Mouse (Mus musculus) MEL (cell line): Measurements from ENCODE around the gene Hps5.

ENCODE experiments used
- CTCF ChIP-seq, 3 experiments: IDR thresholded peaks in 2 of 3; conservative IDR thresholded peaks in 1 of 3; 2 replicates each; pipeline ENCODE4 v1.5.1; 2011 to 2012; ENCODE audit warnings: low read length in 3 of 3, low read depth in 2 of 3, mild to moderate bottlenecking in 2 of 3, improper control_type of control experiment in 1 of 3, inconsistent platforms in 1 of 3, mixed read lengths in 1 of 3, moderate library complexity in 1 of 3; ENCODE audit not compliant: control insufficient read depth in 1 of 3, insufficient read depth in 1 of 3, poor library complexity in 1 of 3, severe bottlenecking in 1 of 3
- E2F4 ChIP-seq: IDR thresholded peaks from 2 replicates; pipeline ENCODE4 v1.6.1; 2011; ENCODE audit warnings: low read depth, low read length, improper control_type of control experiment, borderline replicate concordance
- HCFC1 ChIP-seq: IDR thresholded peaks from 2 replicates; pipeline ENCODE4 v1.6.1; 2012; ENCODE audit warnings: low read depth, mild to moderate bottlenecking, inconsistent platforms, low read length, improper control_type of control experiment, moderate library complexity
- MAX ChIP-seq: IDR thresholded peaks from 2 replicates; pipeline ENCODE4 v1.6.1; 2011; ENCODE audit warnings: low read length, improper control_type of control experiment
- MAZ ChIP-seq: IDR thresholded peaks from 2 replicates; pipeline ENCODE4 v1.6.1; 2012; ENCODE audit warnings: low read depth, mild to moderate bottlenecking, inconsistent platforms, low read length, improper control_type of control experiment
- POLR2A ChIP-seq, 2 experiments: IDR thresholded peaks; 2 replicates each; pipeline ENCODE4 v1.6.1; 2011 to 2012; ENCODE audit warnings: low read length in 2 of 2, mild to moderate bottlenecking in 2 of 2, control low read depth in 1 of 2, improper control_type of control experiment in 1 of 2, low read depth in 1 of 2, moderate library complexity in 1 of 2; ENCODE audit not compliant: control insufficient read depth in 1 of 2, insufficient read depth in 1 of 2, poor library complexity in 1 of 2
- POLR2AphosphoS2 ChIP-seq: IDR thresholded peaks from 2 replicates; pipeline ENCODE4 v1.6.1; 2011; ENCODE audit warnings: low read length, improper control_type of control experiment
- TAL1 ChIP-seq: IDR thresholded peaks from 2 replicates; pipeline ENCODE4 v1.6.1; 2012; ENCODE audit warnings: mild to moderate bottlenecking, inconsistent platforms, low read length, moderate library complexity, mixed read lengths
- UBTF ChIP-seq: IDR thresholded peaks from 2 replicates; pipeline ENCODE4 v1.6.1; 2012; ENCODE audit warnings: low read depth, mild to moderate bottlenecking, inconsistent platforms, low read length, improper control_type of control experiment, moderate library complexity, borderline replicate concordance; ENCODE audit not compliant: insufficient read depth
- USF1 ChIP-seq: IDR thresholded peaks from 2 replicates; pipeline ENCODE4 v1.6.1; 2014; ENCODE audit warnings: low read depth, mild to moderate bottlenecking, inconsistent platforms, low read length, improper control_type of control experiment, moderate library complexity
- ZMIZ1 ChIP-seq: IDR thresholded peaks from 2 replicates; pipeline ENCODE4 v1.6.1; 2012; ENCODE audit warnings: low read depth, mild to moderate bottlenecking, inconsistent platforms, low read length, improper control_type of control experiment, moderate library complexity

DNA sequence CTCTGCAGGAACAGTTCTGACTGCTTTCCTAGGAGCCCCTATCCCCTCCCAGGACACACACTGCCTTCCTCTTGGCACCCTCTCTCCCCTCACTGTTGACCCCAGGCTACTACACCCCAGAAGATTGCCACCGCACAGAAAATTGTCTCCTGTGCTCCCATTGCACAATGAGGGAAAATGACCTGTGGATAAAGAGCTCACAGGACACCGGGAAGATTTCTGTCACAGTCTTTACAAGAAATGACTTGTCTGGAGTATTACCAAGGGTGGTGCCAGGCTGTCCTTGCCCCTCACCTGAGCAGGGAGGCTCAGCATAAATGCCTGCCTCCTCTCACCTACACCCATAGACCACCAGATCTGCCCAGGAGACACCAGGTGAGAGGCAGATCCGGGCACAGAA is 44.4 kb downstream of the Hps5 start, which contains the start of gene Saa2:
- TF ChIP-seq MAZ: no peak
- TF ChIP-seq POLR2A (IDR thresholded peaks at IDR 0.05; ENCODE audit: control insufficient read depth in 1 of 2, insufficient read depth in 1 of 2, low read depth in 1 of 2, low read length in 2 of 2, poor library complexity in 1 of 2): no peak
- no peak for TF ChIP-seq POLR2AphosphoS2
- TF ChIP-seq ZMIZ1: no peak
- no peak for TF ChIP-seq TAL1
- no peak for TF ChIP-seq USF1
- TF ChIP-seq CTCF (IDR thresholded peaks at IDR 0.05 in 2 of 3, conservative IDR thresholded peaks at IDR 0.05 in 1 of 3; ENCODE audit: control insufficient read depth in 1 of 3, insufficient read depth in 1 of 3, low read depth in 2 of 3, low read length in 3 of 3, poor library complexity in 1 of 3, severe bottlenecking in 1 of 3): no peak
- no peak for TF ChIP-seq E2F4
- TF ChIP-seq UBTF: no peak
- no peak for TF ChIP-seq MAX
- no peak for TF ChIP-seq HCFC1
